Mouse (Mus musculus): Measurements from ENCODE around the gene Il11ra1.
A peak's percentile ranks its signal among the peaks of the same experiment; 100 is the strongest.
"Not testable (repeated sequence)": the region's sequence is repeated elsewhere in the genome, so short reads cannot be mapped to it uniquely, and the experiment has no call there.

Gene Il11ra1

GRCm38 (mm10) chr4:41679291-41679690 is 20.5 kb upstream of the Il11ra1 start:
- DNase-seq (ENCODE audit: low read depth, low spot score) = no peak

GRCm38 (mm10) chr4:41681176-41681575 is 18.6 kb upstream of the Il11ra1 start:
- no peak for DNase-seq (ENCODE audit: low read depth, low spot score)

GRCm38 (mm10) chr4:41681947-41682346 is 17.8 kb upstream of the Il11ra1 start:
- no peak for DNase-seq (ENCODE audit: low read depth, low spot score)

- no peak for DNase-seq (ENCODE audit: low read depth, low spot score)
Measured at GRCm38 (mm10) chr4:41682789-41683188, 17.0 kb upstream of the Il11ra1 start.

GRCm38 (mm10) chr4:41683303-41683702 is 16.5 kb upstream of the Il11ra1 start:
- DNase-seq (ENCODE audit: low read depth, low spot score) = not testable (repeated sequence)

- DNase-seq (ENCODE audit: low read depth, low spot score) = not testable (repeated sequence)
Measured at GRCm38 (mm10) chr4:41684131-41684930, 15.5 kb upstream of the Il11ra1 start.

GRCm38 (mm10) chr4:41684931-41685453 is 14.8 kb upstream of the Il11ra1 start:
- DNase-seq (ENCODE audit: low read depth, low spot score) = not testable (repeated sequence)

- not testable (repeated sequence) for DNase-seq (ENCODE audit: low read depth, low spot score)
Measured at GRCm38 (mm10) chr4:41685882-41686492, 13.8 kb upstream of the Il11ra1 start.

- not testable (repeated sequence) for DNase-seq (ENCODE audit: low read depth, low spot score)
Measured at GRCm38 (mm10) chr4:41688562-41688961, 11.2 kb upstream of the Il11ra1 start.

- DNase-seq (ENCODE audit: low read depth, low spot score) = not testable (repeated sequence)
Measured at GRCm38 (mm10) chr4:41690014-41690413, 9.8 kb upstream of the Il11ra1 start.

- not testable (repeated sequence) for DNase-seq (ENCODE audit: low read depth, low spot score)
Measured at GRCm38 (mm10) chr4:41693511-41693910, 6.3 kb upstream of the Il11ra1 start.

GRCm38 (mm10) chr4:41695800-41696199 is 4.0 kb upstream of the Il11ra1 start:
- not testable (repeated sequence) for DNase-seq (ENCODE audit: low read depth, low spot score)

GRCm38 (mm10) chr4:41696452-41696851 is 3.3 kb upstream of the Il11ra1 start:
- not testable (repeated sequence) for DNase-seq (ENCODE audit: low read depth, low spot score)

GRCm38 (mm10) chr4:41696930-41697841 is 2.6 kb upstream of the Il11ra1 start, which contains the start of gene Cntfr:
Gene Cntfr, minus strand, starts transcription at chr4:41697089.
- not testable (repeated sequence) for DNase-seq (ENCODE audit: low read depth, low spot score)

- DNase-seq (ENCODE audit: low read depth, low spot score) = not testable (repeated sequence)
Measured at GRCm38 (mm10) chr4:41698421-41699016, 1.3 kb upstream of the Il11ra1 start.

- not testable (repeated sequence) for DNase-seq (ENCODE audit: low read depth, low spot score)
Measured at GRCm38 (mm10) chr4:41700224-41700623, 435 bp downstream of the Il11ra1 start.

- DNase-seq (ENCODE audit: low read depth, low spot score) = not testable (repeated sequence)
Measured at GRCm38 (mm10) chr4:41702226-41702625, 2.4 kb downstream of the Il11ra1 start.

GRCm38 (mm10) chr4:41704651-41705050 is 4.9 kb downstream of the Il11ra1 start:
- no peak for DNase-seq (ENCODE audit: low read depth, low spot score)

GRCm38 (mm10) chr4:41705922-41706754 is 6.3 kb downstream of the Il11ra1 start:
- DNase-seq (ENCODE audit: low read depth, low spot score) = no peak

- DNase-seq (ENCODE audit: low read depth, low spot score) = peak; percentile 73
Measured at GRCm38 (mm10) chr4:41707011-41707535, 7.3 kb downstream of the Il11ra1 start.

Data from brain, embryonic 18.5 days (tissue).